Mouse (Mus musculus) MEL (cell line): Measurements from ENCODE around the gene Smarca4.

ENCODE experiments used
- CTCF ChIP-seq, 3 experiments: IDR thresholded peaks in 2 of 3; conservative IDR thresholded peaks in 1 of 3; 2 replicates each; pipeline ENCODE4 v1.5.1; 2011 to 2012; ENCODE audit warnings: low read length in 3 of 3, low read depth in 2 of 3, mild to moderate bottlenecking in 2 of 3, improper control_type of control experiment in 1 of 3, inconsistent platforms in 1 of 3, mixed read lengths in 1 of 3, moderate library complexity in 1 of 3; ENCODE audit not compliant: control insufficient read depth in 1 of 3, insufficient read depth in 1 of 3, poor library complexity in 1 of 3, severe bottlenecking in 1 of 3
- E2F4 ChIP-seq: IDR thresholded peaks from 2 replicates; pipeline ENCODE4 v1.6.1; 2011; ENCODE audit warnings: low read depth, low read length, improper control_type of control experiment, borderline replicate concordance
- MXI1 ChIP-seq: IDR thresholded peaks from 2 replicates; pipeline ENCODE4 v1.6.1; 2011; ENCODE audit warnings: mild to moderate bottlenecking, low read depth, low read length, improper control_type of control experiment

DNA sequence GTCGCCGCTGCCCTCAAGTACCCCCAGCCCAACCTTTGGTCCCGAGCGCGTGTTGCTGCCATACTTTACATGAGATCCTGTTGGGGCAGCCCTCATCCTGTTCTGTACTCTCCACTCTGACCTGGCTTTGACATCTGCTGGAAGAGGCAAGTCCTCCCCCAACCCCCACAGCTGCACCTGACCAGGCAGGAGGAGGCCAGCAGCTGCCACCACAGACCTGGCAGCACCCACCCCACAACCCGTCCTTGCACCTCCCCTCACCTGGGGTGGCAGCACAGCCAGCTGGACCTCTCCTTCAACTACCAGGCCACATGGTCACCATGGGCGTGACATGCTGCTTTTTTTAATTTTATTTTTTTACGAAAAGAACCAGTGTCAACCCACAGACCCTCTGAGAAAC is 27.6 kb upstream of the Smarca4 start:
- TF ChIP-seq MXI1, result no peak
- no peak for TF ChIP-seq CTCF (IDR thresholded peaks at IDR 0.05 in 2 of 3, conservative IDR thresholded peaks at IDR 0.05 in 1 of 3; ENCODE audit: control insufficient read depth in 1 of 3, insufficient read depth in 1 of 3, low read depth in 2 of 3, low read length in 3 of 3, poor library complexity in 1 of 3, severe bottlenecking in 1 of 3)
- no peak for TF ChIP-seq E2F4
